Mouse (Mus musculus): ENCODE data around the gene Spag17. TPM values are rescaled to one million over a fixed set of nuclear protein-coding genes. Genes with fewer than 3 reads are reported as not detected.

Gene Spag17
- polyA plus RNA-seq, 1 experiment from 2014 or later, result 0.33 TPM

DNA sequence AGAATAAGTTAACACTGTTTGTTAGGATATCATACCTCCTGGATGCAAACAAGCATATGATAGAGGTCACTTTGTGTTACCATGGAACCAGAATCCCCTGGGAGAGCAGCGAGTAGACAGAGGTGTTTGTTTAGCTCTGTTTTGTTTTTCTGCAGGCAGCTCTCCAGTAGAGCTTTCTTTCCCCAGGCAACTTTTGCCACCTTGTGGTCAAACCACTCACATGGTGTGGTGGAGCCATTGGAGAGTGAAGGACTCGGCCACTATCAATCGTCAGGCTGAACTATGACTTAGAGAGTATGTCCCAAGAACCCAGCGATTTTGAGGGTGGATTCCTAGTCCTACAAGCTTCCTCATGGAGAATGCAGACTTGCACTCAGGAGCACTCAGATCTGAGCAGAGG is 146.1 kb downstream of the Spag17 start:
- no peaks in the 10 kb centered on the region for H3K9me3 ChIP-seq (ENCODE audit: control insufficient read depth, low read length)
- H3K4me1 ChIP-seq (ENCODE audit: control insufficient read depth, insufficient read depth, low read length), result no peaks in the 10 kb centered on the region
- no peak overlapping the region for H3K27ac ChIP-seq (ENCODE audit: low read length)
- H3K36me3 ChIP-seq (ENCODE audit: control insufficient read depth, insufficient read depth, low read length), result no peaks in the 10 kb centered on the region
- H3K9ac ChIP-seq (ENCODE audit: low read depth, low read length), result no peak overlapping the region
- H3K27me3 ChIP-seq (replicated peaks; ENCODE audit: control insufficient read depth, insufficient read depth, low read length), result no peaks in the 10 kb centered on the region
- ATAC-seq, result no peak
- H3K4me2 ChIP-seq (ENCODE audit: low read depth, low read length), result no peak overlapping the region
- no peak overlapping the region for H3K4me3 ChIP-seq (ENCODE audit: low read length)
- WGBS, result 47% methylated on average over 4 of the region's 4 CpGs

DNA sequence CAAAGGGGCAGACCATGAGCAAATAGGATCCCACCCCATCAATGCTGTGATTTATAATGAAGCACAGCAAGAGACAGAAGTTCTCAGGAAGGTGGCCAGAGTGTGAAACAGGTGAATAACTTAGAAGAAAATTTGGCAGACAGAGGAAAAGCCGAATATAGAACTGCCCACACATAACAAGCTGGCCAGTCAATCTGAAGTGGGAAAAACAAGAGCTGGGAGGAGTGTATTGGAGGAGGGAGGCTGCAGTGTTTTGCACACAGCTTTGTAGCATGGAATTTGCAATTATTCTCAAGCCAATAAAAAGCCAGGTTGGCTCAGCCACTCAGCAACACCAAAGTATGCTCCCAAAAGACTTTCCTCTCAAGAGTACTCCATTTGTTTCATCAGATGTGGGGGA is 147.8 kb downstream of the Spag17 start:
- Histone ChIP-seq H3K9me3 (ENCODE audit: control insufficient read depth, low read length) (no peaks in the 10 kb centered on the region), H3K4me1 (ENCODE audit: control insufficient read depth, insufficient read depth, low read length) (no peaks in the 10 kb centered on the region), H3K36me3 (ENCODE audit: control insufficient read depth, insufficient read depth, low read length) (no peaks in the 10 kb centered on the region), H3K27me3 (replicated peaks; ENCODE audit: control insufficient read depth, insufficient read depth, low read length) (no peaks in the 10 kb centered on the region), H3K9ac (ENCODE audit: low read depth, low read length) (no peak overlapping the region), H3K4me2 (ENCODE audit: low read depth, low read length) (no peak overlapping the region), H3K4me3 (ENCODE audit: low read length) (no peak overlapping the region), H3K27ac (ENCODE audit: low read length) (no peak overlapping the region)
- WGBS, result 62% methylated on average over 1 of the region's 1 CpGs
- ATAC-seq, result no peak

DNA sequence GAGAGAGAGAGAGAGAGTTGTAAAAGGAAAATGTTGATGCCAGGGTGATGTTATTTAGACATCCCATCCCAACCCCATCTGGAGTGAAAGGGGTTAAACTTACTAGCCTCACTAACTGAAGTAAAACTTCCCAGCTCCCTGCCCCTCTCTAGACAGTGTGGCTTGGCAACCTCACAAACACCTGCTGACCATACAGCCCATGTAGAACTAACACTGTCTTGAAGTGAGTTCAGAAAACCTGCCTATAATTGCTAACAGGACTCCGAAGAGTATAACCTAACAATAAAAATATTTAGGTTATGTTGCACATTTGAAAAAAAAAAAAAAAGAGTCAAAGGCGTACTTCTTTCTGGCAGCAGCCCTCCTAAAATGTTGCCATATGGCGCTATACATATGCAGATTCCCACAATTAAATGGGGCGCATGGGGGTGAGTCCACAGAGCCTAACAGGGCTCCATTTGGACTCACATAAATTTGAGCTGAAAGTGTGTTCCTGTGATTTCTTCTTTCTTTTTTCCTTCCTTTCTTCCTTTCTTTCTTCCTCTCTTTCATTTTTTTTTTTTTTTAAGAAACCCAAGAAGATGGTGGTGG is 149.3 kb downstream of the Spag17 start:
- no peak for ATAC-seq

DNA sequence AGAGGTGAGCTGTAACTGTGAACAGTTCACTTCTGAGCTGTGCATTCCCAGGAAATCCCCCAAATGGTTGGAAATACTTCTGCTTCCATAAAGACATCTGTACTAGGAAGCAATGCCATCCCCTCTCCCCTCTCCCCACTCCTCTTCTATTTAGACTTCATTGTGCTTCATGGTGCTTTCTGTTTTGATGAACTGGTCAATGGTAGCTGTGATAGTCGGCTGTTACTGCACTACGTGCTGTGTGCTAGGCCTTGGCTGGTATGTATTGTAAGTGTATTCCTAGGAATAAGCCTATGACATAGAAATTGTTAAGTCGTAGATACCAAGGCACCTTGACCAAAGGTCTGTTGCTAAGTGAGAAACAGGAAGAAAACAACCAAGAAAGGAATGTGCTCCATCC is 149.9 kb downstream of the Spag17 start:
- H3K4me1 ChIP-seq (ENCODE audit: control insufficient read depth, insufficient read depth, low read length), result no peaks in the 10 kb centered on the region
- H3K27me3 ChIP-seq (replicated peaks; ENCODE audit: control insufficient read depth, insufficient read depth, low read length), result no peaks in the 10 kb centered on the region
- no peaks in the 10 kb centered on the region for H3K36me3 ChIP-seq (ENCODE audit: control insufficient read depth, insufficient read depth, low read length)
- H3K4me3 ChIP-seq (ENCODE audit: low read length), result no peak overlapping the region
- H3K9ac ChIP-seq (ENCODE audit: low read depth, low read length), result no peak overlapping the region
- H3K9me3 ChIP-seq (ENCODE audit: control insufficient read depth, low read length), result no peaks in the 10 kb centered on the region
- 74% methylated on average over 3 of the region's 3 CpGs for WGBS
- H3K27ac ChIP-seq (ENCODE audit: low read length), result no peak overlapping the region
- ATAC-seq, result no peak
- H3K4me2 ChIP-seq (ENCODE audit: low read depth, low read length), result no peak overlapping the region

More for the DNA sequence above, 149.3 kb downstream of the Spag17 start:
- H3K27ac ChIP-seq (ENCODE audit: low read length), result no peak overlapping the region
- H3K4me1 ChIP-seq (ENCODE audit: control insufficient read depth, insufficient read depth, low read length), result no peaks in the 10 kb centered on the region
- no peak overlapping the region for H3K4me3 ChIP-seq (ENCODE audit: low read length)
- H3K4me2 ChIP-seq (ENCODE audit: low read depth, low read length), result no peak overlapping the region
- no peak overlapping the region for H3K9ac ChIP-seq (ENCODE audit: low read depth, low read length)
- no peaks in the 10 kb centered on the region for H3K27me3 ChIP-seq (replicated peaks; ENCODE audit: control insufficient read depth, insufficient read depth, low read length)
- 71% methylated on average over 4 of the region's 4 CpGs for WGBS
- H3K9me3 ChIP-seq (ENCODE audit: control insufficient read depth, low read length), result no peaks in the 10 kb centered on the region
- no peaks in the 10 kb centered on the region for H3K36me3 ChIP-seq (ENCODE audit: control insufficient read depth, insufficient read depth, low read length)

DNA sequence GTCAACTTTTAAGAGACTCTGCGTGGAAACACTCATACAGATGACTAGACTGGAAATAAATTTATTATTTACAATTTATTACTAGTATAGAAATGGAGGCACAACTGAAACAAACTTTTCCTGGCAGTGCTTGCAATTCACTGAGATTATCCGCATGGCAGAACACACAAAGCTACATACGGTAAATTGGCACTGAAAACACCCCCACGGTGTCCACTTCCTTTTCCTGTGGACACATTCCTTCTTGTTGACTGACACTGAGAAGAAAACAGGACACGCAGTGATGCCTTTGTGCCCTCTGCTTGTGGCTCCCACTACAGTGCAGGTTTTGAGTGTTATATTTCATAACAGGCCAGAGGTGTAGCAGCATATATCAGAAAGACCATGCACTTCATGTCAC is 151.6 kb downstream of the Spag17 start:
- H3K36me3 ChIP-seq (ENCODE audit: control insufficient read depth, insufficient read depth, low read length), result no peaks in the 10 kb centered on the region
- H3K4me3 ChIP-seq (ENCODE audit: low read length), result no peak overlapping the region
- ATAC-seq, result no peak
- 79% methylated on average over 5 of the region's 5 CpGs for WGBS
- H3K27ac ChIP-seq (ENCODE audit: low read length), result no peak overlapping the region
- H3K9me3 ChIP-seq (ENCODE audit: control insufficient read depth, low read length), result no peaks in the 10 kb centered on the region
- no peak overlapping the region for H3K9ac ChIP-seq (ENCODE audit: low read depth, low read length)
- no peaks in the 10 kb centered on the region for H3K27me3 ChIP-seq (replicated peaks; ENCODE audit: control insufficient read depth, insufficient read depth, low read length)
- no peaks in the 10 kb centered on the region for H3K4me1 ChIP-seq (ENCODE audit: control insufficient read depth, insufficient read depth, low read length)
- no peak overlapping the region for H3K4me2 ChIP-seq (ENCODE audit: low read depth, low read length)

DNA sequence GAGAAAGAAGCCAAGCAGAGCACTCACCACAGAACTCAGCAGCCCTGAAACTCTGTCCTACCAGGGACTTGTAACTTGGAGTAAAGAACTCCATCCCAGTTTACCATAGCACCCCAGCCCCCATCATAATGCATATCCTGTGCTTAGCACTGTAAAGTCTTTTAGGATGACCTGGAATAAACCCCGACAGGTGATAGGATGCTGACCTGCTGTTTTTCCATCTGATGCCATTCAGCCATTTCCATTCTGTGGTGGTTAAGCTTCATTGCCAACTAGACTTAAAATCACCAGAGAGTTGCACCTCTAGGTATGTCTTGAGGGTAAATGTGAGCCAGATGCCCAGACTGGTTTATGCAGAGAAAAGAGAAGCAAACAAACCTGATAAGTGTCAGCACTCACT is 189.2 kb downstream of the Spag17 start:
- 78% methylated on average over 1 of the region's 1 CpGs for WGBS
- no peak for ATAC-seq
- no peaks in the 10 kb centered on the region for H3K27me3 ChIP-seq (replicated peaks; ENCODE audit: control insufficient read depth, insufficient read depth, low read length)

DNA sequence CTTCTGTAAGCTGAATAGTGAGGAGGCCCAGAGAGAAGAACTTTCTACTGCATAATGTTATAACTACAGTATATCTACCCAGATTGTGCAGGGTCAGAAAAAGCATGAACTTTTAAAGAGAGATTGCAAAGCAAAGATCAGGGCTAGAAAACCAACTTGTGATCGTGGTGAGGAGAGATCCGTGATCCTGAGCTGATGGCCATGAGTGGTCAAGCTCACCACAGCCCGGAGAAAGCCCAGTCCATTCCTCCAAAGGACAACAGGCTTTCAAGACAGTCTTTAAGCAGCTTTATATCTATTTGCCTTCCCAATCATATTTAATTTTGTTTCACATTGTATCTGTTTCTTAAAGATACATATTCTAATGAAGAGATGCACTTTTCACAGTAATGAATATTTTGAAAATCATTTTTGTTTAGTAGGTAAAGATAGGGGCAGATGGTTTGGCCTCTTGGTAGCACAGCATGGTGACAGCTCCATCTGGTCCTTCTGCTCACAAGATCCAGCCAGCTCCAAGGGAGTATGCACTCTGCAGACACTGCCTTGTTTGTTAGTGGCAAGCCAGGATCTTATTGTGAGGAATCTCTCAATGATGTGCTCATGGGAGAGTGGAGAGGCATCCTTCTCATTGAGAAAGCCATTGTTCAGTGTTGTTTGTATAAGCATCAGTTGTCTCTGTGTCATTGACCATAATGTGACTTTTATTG is 217.3 kb downstream of the Spag17 start:
- Histone ChIP-seq H3K36me3 (ENCODE audit: control insufficient read depth, insufficient read depth, low read length) (no peaks in the 10 kb centered on the region), H3K4me1 (ENCODE audit: control insufficient read depth, insufficient read depth, low read length) (no peaks in the 10 kb centered on the region), H3K27ac (ENCODE audit: low read length) (no peak overlapping the region), H3K9me3 (ENCODE audit: control insufficient read depth, low read length) (no peaks in the 10 kb centered on the region), H3K9ac (ENCODE audit: low read depth, low read length) (no peak overlapping the region), H3K4me3 (ENCODE audit: low read length) (no peak overlapping the region), H3K27me3 (replicated peaks; ENCODE audit: control insufficient read depth, insufficient read depth, low read length) (no peaks in the 10 kb centered on the region), H3K4me2 (ENCODE audit: low read depth, low read length) (no peak overlapping the region)
- no peak for ATAC-seq
- WGBS, result 93% methylated on average over 3 of the region's 3 CpGs

More for the DNA sequence above, 189.2 kb downstream of the Spag17 start:
- Histone ChIP-seq H3K4me1 (ENCODE audit: control insufficient read depth, insufficient read depth, low read length) (no peaks in the 10 kb centered on the region), H3K4me3 (ENCODE audit: low read length) (no peak overlapping the region), H3K36me3 (ENCODE audit: control insufficient read depth, insufficient read depth, low read length) (no peaks in the 10 kb centered on the region), H3K9me3 (ENCODE audit: control insufficient read depth, low read length) (no peaks in the 10 kb centered on the region), H3K9ac (ENCODE audit: low read depth, low read length) (no peak overlapping the region), H3K27ac (ENCODE audit: low read length) (no peak overlapping the region), H3K4me2 (ENCODE audit: low read depth, low read length) (no peak overlapping the region)

DNA sequence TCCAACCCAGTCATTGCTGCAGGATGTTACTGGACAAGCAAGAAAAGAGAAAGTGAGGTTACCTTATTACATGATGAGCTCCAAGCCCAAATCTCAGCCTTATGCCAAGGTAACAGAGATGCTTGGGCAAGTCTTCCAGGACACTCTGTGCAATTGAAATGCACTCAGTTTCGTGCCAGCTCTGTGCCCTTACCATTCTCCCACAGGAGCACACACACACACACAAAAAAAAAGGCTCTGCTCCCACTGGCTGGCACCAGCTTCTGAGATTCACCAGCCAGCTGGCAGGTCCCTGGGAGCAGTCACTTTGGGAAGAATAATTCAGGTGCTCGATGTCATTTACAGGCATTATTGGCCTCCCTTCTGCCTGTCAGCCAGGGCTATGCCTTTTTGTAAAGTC is 221.5 kb downstream of the Spag17 start:
- no peak overlapping the region for H3K4me3 ChIP-seq (ENCODE audit: low read length)
- 71% methylated on average over 2 of the region's 2 CpGs for WGBS
- H3K36me3 ChIP-seq (ENCODE audit: control insufficient read depth, insufficient read depth, low read length), result no peaks in the 10 kb centered on the region
- H3K9ac ChIP-seq (ENCODE audit: low read depth, low read length), result no peak overlapping the region
- H3K9me3 ChIP-seq (ENCODE audit: control insufficient read depth, low read length), result no peaks in the 10 kb centered on the region
- no peak overlapping the region for H3K27ac ChIP-seq (ENCODE audit: low read length)
- H3K4me1 ChIP-seq (ENCODE audit: control insufficient read depth, insufficient read depth, low read length), result no peaks in the 10 kb centered on the region
- no peak for ATAC-seq
- H3K27me3 ChIP-seq (replicated peaks; ENCODE audit: control insufficient read depth, insufficient read depth, low read length), result no peaks in the 10 kb centered on the region
- H3K4me2 ChIP-seq (ENCODE audit: low read depth, low read length), result no peak overlapping the region

DNA sequence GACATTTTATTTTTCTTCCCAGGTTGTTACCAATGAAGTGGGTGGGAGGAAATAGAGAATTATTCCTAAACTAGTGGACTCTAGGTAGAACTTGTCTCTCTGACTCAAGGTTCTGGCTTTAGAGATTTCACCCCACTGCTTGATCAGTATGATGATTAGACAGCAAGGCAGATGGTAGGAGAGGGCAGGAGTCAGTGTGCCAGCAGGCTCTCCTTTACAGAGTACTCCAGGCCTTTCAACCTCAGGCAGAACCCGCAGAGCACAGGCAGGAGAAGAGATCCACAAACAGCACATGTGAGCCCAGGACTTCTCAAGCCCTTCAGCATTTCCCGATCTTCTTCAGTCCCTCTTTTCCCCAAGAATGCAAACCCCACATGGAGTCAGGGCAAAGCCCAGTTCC is 233.5 kb downstream of the Spag17 start:
- H3K4me1 ChIP-seq (ENCODE audit: control insufficient read depth, insufficient read depth, low read length), result no peaks in the 10 kb centered on the region
- H3K9me3 ChIP-seq (ENCODE audit: control insufficient read depth, low read length), result no peaks in the 10 kb centered on the region
- H3K36me3 ChIP-seq (ENCODE audit: control insufficient read depth, insufficient read depth, low read length), result no peaks in the 10 kb centered on the region
- no peak overlapping the region for H3K4me2 ChIP-seq (ENCODE audit: low read depth, low read length)
- no peak overlapping the region for H3K27ac ChIP-seq (ENCODE audit: low read length)
- ATAC-seq, result no peak
- no peak overlapping the region for H3K9ac ChIP-seq (ENCODE audit: low read depth, low read length)
- 75% methylated on average over 2 of the region's 2 CpGs for WGBS
- H3K27me3 ChIP-seq (replicated peaks; ENCODE audit: control insufficient read depth, insufficient read depth, low read length), result no peaks in the 10 kb centered on the region
- H3K4me3 ChIP-seq (ENCODE audit: low read length), result no peak overlapping the region

DNA sequence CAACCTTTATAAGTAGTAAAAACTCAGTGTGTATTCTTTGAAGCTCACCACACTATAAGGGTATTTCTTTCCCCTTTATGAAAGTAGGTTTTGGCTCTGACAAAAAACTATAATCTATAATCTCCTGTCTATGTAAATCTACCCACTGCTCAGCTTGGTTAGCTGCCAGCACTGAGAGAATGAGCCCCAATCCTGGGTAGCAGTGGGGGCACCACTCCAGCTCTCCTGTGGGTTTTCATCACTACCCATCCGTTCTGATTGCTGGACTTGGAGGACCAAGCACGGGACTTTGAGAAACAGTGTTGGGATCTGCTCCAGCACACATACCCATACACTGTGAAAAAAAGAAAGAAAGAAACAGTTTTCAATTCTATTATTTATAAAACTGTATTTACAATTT is 236.8 kb downstream of the Spag17 start:
- Histone ChIP-seq H3K9ac (ENCODE audit: low read depth, low read length) (no peak overlapping the region), H3K9me3 (ENCODE audit: control insufficient read depth, low read length) (no peaks in the 10 kb centered on the region)
- WGBS, result 44% methylated on average over 2 of the region's 2 CpGs

More for the DNA sequence above, 236.8 kb downstream of the Spag17 start:
- no peaks in the 10 kb centered on the region for H3K36me3 ChIP-seq (ENCODE audit: control insufficient read depth, insufficient read depth, low read length)
- no peak; the same call in 1 of the 2 replicates for ATAC-seq
- H3K27ac ChIP-seq (ENCODE audit: low read length), result no peak overlapping the region
- no peaks in the 10 kb centered on the region for H3K4me1 ChIP-seq (ENCODE audit: control insufficient read depth, insufficient read depth, low read length)
- H3K4me3 ChIP-seq (ENCODE audit: low read length), result no peak overlapping the region
- no peak overlapping the region for H3K4me2 ChIP-seq (ENCODE audit: low read depth, low read length)
- H3K27me3 ChIP-seq (replicated peaks; ENCODE audit: control insufficient read depth, insufficient read depth, low read length), result no peaks in the 10 kb centered on the region

All from intestine, embryonic 16.5 days (tissue).